Mouse (Mus musculus): ENCODE data around the gene Ccdc71.

DNA sequence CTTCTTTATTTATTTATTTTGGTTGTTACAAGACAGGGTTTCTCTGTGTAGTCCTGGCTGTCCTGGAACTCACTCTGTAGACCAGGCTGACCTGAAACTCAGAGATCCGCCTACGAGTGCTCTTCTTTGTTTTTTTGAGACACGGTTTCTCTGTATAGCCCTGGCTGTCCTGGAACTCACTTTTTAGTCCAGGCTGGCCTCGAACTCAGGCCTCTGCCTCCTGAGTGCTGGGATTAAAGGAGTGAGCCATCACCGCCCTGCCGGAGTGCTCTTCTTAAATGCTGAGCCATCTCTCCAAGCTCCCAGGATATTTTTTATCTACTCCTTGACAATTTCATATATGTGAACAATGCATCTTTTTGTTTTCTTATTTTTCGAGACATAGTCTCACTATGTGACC, 46.6 kb downstream of the Ccdc71 start:
- TF ChIP-seq GATA1 (IDR thresholded peaks at IDR 0.05; ENCODE audit: borderline replicate concordance, low read length), result no peak
- TF ChIP-seq FLI1 (IDR thresholded peaks at IDR 0.05; ENCODE audit: low read length), result no peak
